Mouse (Mus musculus) CD4-positive naive resting alpha-beta T cell, adult 57 days (primary cell): ENCODE measurements around the gene Slc7a8. TPM values are rescaled to one million over a fixed set of nuclear protein-coding genes. Genes with fewer than 3 reads are reported as not detected.

Experiments
- total RNA-seq: library from RNA; stranded (reverse); gene quantifications from one replicate; pipeline ENCODE4 v1.2.4, GENCODE M21; 2023

Slc7a8 gene
- total RNA-seq: 0.86 TPM

DNA sequence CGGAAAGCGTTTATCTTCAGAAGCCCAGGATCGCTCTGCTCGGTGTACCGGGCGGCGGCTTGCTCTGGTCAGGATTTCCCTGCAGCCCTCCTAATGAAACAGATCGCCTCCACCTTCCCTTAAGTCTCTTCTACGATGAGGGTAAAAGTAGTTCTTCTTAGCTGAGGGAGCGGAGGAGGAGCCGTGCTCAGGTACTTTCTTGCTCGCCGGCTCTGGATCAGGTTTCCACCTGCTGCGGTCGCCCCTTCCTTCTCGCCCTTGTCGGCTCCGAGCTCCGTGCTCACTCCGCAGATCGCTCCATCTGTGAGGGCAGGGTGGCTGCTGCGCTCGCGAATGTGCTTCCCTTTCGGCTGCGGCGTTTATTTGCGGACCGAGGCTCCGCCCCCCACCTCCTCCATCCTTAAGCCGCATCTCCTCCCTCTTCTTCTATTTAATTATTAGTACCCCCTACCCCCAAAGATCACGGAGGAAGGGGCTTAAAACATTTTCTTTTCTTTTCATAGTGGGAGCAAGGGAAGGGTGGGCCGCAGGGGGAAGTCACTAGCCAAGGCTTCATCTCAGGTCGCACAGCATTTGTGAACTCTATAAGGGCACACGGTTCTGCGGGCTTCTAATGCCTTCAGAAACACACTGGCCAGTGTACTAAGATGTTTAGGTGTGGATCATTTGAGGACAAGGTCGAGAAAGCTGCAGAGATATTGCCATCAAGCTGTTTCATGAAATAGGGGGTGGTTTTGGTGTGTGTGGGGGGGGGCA lies at the start of gene Slc7a8:
Gene Slc7a8, minus strand, starts transcription at position 337 of the 756 bp plus-strand sequence.

GRCm38 (mm10) chr14:54813991-54814390 lies 32.2 kb upstream of the Slc7a8 start, which contains the start of gene Rnf212b:
Gene Rnf212b, plus strand, starts transcription at chr14:54814141.

DNA sequence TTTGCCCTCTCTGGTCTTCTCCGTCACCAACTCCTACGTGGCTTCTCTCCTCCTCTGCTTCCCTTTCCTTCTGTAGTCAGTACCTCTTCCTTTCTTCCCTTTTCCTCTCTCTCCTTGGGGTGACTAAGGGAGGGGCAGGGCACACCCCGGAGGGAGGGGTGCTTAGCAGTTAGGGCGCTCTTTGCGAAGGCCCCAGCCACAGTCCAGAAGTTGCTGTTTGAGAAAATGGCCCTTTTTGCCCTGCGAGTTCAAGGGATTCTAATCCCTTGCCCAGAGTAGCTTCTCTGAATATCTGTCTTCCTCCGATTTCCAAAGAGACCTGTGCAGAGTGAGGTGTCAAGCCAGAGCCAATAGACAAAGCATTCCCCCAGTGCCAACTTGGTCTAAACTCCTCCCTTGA lies 69.7 kb downstream of the Slc7a8 start, which contains the start of gene Cebpe:
Gene Cebpe, minus strand, starts transcription at position 101 of the 400 bp plus-strand sequence.

GRCm38 (mm10) chr14:54698733-54699132 lies 83.0 kb downstream of the Slc7a8 start, which contains the start of gene Gm29776:
Gene Gm29776, minus strand, starts transcription at chr14:54698833.

DNA sequence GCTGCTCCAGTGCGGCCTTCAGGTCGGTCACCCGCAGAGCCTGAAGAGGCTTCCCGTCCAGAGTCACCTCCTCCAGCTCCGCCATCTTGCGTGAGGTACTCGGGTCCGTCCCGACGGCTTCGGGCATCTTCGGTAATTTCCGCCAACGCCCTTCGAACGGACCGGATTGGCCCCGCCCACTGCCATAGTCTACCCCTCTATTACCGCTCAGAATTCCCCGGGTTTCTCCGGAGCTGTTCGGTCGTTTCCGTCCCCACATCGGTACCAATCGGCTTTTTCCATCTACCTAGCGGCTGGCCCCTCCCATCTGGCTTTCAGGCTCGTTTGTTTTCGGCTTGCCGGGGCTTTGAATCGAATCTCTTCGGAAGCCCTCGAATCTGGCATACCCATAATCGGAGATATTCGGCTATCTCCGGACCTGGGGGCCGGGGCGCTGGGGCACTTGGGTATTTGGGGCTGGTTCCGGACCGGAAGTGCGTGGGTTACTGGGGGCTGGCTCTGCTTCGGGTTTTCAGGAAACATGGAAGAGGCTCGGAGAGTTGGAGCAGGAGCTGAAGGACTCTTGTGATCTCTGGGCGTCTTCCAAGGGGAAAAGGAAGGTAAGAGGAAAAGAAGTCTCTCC lies 95.1 kb downstream of the Slc7a8 start, which contains the start of gene Acin1:
Gene Acin1, minus strand, starts transcription at position 410 of the 622 bp plus-strand sequence.

DNA sequence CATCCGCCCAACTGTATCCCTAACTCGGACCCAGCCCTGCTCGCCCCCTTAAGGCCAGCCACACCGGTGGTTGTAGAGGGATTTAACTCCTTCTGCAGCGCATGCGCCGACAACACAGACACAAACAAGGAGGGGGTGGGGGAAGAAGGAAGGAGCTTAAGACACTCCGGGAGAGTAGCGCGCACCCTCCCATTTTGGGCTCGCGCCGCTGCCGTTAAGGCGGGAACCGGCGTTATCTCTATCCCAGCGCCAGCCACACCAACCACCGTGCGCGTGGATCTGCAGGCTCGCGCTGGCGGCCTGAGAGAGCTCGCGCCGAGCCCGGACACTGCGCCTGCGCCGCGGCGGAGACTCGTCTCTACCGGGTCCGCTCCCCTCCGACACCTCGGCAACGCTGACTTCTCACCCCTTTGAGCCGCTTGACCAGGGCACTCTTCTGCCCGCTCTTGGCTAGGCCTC lies 95.7 kb downstream of the Slc7a8 start, which contains the start of gene 1700123O20Rik:
Gene 1700123O20Rik, plus strand, starts transcription at position 154 of the 459 bp plus-strand sequence.

Other genes starting within 250 kb of the Slc7a8 start
- 14.4 TPM for gene Haus4, start 227.3 kb downstream of the Slc7a8 start, total RNA-seq
- 0.27 TPM for gene Ajuba, start 204.4 kb downstream of the Slc7a8 start, total RNA-seq
- 9.3 TPM for gene 4931414P19Rik, start 176.0 kb downstream of the Slc7a8 start, total RNA-seq
- gene Psmb5, start 163.9 kb downstream of the Slc7a8 start, total RNA-seq: 53.8 TPM
- gene Psmb11, start 160.5 kb downstream of the Slc7a8 start, total RNA-seq: not detected
- gene Gm17606, start 141.0 kb downstream of the Slc7a8 start, total RNA-seq: not detected
- 12.8 TPM for gene Cdh24, start 140.6 kb downstream of the Slc7a8 start, total RNA-seq
- 30.0 TPM for gene 1700123O20Rik, start 95.7 kb downstream of the Slc7a8 start, total RNA-seq
- 585 TPM for gene Acin1, start 95.0 kb downstream of the Slc7a8 start, total RNA-seq
- gene Gm29776, start 83.1 kb downstream of the Slc7a8 start, total RNA-seq: not detected
- not detected for gene Cebpe, start 69.8 kb downstream of the Slc7a8 start, total RNA-seq
- gene Rnf212b, start 32.2 kb upstream of the Slc7a8 start, total RNA-seq: not detected
- gene Homez, start 89.0 kb upstream of the Slc7a8 start, total RNA-seq: 10.6 TPM
- gene Ppp1r3e, start 95.6 kb upstream of the Slc7a8 start, total RNA-seq: 10.2 TPM
- 3.5 TPM for gene Bcl2l2, start 101.4 kb upstream of the Slc7a8 start, total RNA-seq
- not detected for gene Gm20521, start 101.5 kb upstream of the Slc7a8 start, total RNA-seq
- gene Pabpn1, start 110.6 kb upstream of the Slc7a8 start, total RNA-seq: 273 TPM
- gene Slc22a17, start 131.2 kb upstream of the Slc7a8 start, total RNA-seq: 2.3 TPM
- gene Efs, start 144.2 kb upstream of the Slc7a8 start, total RNA-seq: not detected
- gene Il25, start 150.7 kb upstream of the Slc7a8 start, total RNA-seq: not detected
- not detected for gene Cmtm5, start 154.3 kb upstream of the Slc7a8 start, total RNA-seq
- gene Myh6, start 185.0 kb upstream of the Slc7a8 start, total RNA-seq: not detected
- gene Gm17428, start 195.0 kb upstream of the Slc7a8 start, total RNA-seq: not detected
- gene Myh7, start 212.7 kb upstream of the Slc7a8 start, total RNA-seq: not detected
- 82.5 TPM for gene Ngdn, start 233.5 kb upstream of the Slc7a8 start, total RNA-seq